Mouse (Mus musculus) spleen, adult 2 months (tissue): ENCODE results near the gene Calr3.

ENCODE experiments used
- CTCF ChIP-seq: fragments of 200-500 bp; IDR thresholded peaks from 2 replicates; pipeline ENCODE4 v1.5.1; 2011; ENCODE audit warnings: mild to moderate bottlenecking, inconsistent platforms; ENCODE audit not compliant: insufficient read depth, insufficient read length, insufficient replicate concordance; ENCODE audit errors: extremely low read depth
- POLR2A ChIP-seq: fragments of 200-500 bp; IDR thresholded peaks from 2 replicates; pipeline ENCODE4 v1.6.1; 2011; ENCODE audit warnings: low read depth, low read length, inconsistent platforms

- TF ChIP-seq CTCF (no peak), POLR2A (no peak)
Measured at GRCm38 (mm10) chr8:72470684-72471083, 27.0 kb upstream of the Calr3 start.
